Mouse (Mus musculus): ENCODE measurements around the gene Mrpl23. TPM values are rescaled to one million over a fixed set of nuclear protein-coding genes. Genes with fewer than 3 reads are reported as not detected.

Gene Mrpl23
- polyA plus RNA-seq, 1 experiment from 2014 or later = 45.8 TPM

DNA sequence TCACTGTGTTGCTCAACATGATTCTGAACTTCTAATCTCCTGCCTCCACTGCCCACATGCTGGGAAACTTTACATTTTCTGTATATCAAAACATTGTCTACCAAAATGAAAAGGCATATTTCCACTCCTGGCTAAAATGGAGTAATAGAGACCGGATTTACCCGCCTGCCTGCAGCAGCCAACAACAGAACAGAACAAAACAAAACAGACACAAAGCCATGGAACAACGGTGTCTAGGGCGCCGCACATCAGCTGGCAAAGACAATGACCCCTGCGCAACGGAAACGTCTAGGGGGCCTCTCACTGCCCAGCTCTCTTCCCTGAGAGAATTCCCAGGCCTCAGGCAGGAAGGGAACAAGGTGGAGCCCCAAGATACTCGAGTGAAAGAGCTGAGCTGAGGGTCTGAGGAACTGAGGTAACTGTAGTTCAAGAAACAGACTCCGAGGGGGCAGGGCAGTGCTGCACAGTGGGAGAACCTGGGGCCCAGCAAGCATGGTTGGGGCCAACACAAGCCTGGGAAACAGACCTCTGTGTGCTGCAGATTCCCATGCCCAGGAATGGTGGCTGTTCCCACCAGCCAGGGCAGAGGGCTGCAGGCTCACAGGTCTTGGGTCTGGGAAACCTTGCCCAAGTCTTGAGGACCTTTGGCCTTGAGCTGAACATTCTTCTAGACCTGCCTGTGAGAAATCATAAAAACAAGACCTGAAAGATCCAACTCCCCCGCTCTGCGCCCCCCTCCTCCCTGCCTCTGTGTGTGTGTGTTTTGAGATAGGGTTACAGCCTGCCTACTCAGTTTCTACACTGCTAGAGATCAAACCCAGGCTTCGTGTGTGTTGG lies 6.9 kb upstream of the Mrpl23 start:
- no peaks in the 10 kb centered on the region for H3K27me3 ChIP-seq (replicated peaks; ENCODE audit: control insufficient read depth, insufficient read depth, low read length)
- ATAC-seq (replicated peaks; ENCODE audit: low FRiP score, low TSS enrichment, low read depth) = no peak; the same call in 1 of the 2 replicates

DNA sequence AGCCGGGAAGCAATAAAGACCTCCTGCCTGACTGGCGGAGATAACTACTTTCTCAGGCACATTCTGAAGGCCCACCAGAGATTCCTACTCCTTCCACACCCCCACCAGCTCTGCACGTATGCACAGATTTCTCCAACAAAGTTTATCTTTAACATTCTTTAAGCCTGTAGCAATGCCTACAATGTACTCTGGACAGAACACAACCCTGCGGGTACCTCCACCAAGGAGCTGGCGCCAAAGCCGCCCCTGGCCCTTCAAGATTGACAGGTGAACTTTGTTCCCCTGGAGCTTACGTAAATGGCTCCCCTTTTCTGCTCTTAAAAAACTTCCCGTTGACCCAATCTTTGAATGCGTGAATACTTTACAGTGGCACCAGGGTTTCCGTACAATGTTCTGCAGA lies 3.1 kb upstream of the Mrpl23 start:
- ATAC-seq (replicated peaks; ENCODE audit: low FRiP score, low TSS enrichment, low read depth) (no peak), DNase-seq (ENCODE audit: low spot score) (no peak)
- Histone ChIP-seq H3K36me3 (ENCODE audit: control insufficient read depth, insufficient read depth, low read length) (no peaks in the 10 kb centered on the region), H3K4me2 (ENCODE audit: low read length) (no peak overlapping the region), H3K27me3 (replicated peaks; ENCODE audit: control insufficient read depth, insufficient read depth, low read length) (no peaks in the 10 kb centered on the region), H3K9ac (ENCODE audit: low read length) (no peak overlapping the region), H3K4me1 (replicated peaks; ENCODE audit: control insufficient read depth, insufficient read depth, low read length) (peaks cover 68% of the 10 kb centered on the region), H3K9me3 (ENCODE audit: control insufficient read depth, low read length) (no peaks in the 10 kb centered on the region), H3K27ac (ENCODE audit: low read depth) (peak overlapping the region; percentile 47; the same call in 1 of the 2 replicates), H3K4me3 (ENCODE audit: low read depth, low read length) (no peak overlapping the region)
- WGBS = 32% methylated on average over 10 of the region's 10 CpGs

More for the DNA sequence above, 6.9 kb upstream of the Mrpl23 start:
- H3K27ac ChIP-seq (ENCODE audit: low read depth) = peak overlapping the region; percentile 93
- no peaks in the 10 kb centered on the region for H3K36me3 ChIP-seq (ENCODE audit: control insufficient read depth, insufficient read depth, low read length)
- H3K4me1 ChIP-seq (replicated peaks; ENCODE audit: control insufficient read depth, insufficient read depth, low read length) = peaks cover 62% of the 10 kb centered on the region
- WGBS = 22% methylated on average over 13 of the region's 13 CpGs
- H3K4me3 ChIP-seq (ENCODE audit: low read depth, low read length) = no peak overlapping the region
- H3K4me2 ChIP-seq (ENCODE audit: low read length) = no peak overlapping the region
- no peak overlapping the region for H3K9ac ChIP-seq (ENCODE audit: low read length)
- DNase-seq (ENCODE audit: low spot score) = no peak
- no peaks in the 10 kb centered on the region for H3K9me3 ChIP-seq (ENCODE audit: control insufficient read depth, low read length)

DNA sequence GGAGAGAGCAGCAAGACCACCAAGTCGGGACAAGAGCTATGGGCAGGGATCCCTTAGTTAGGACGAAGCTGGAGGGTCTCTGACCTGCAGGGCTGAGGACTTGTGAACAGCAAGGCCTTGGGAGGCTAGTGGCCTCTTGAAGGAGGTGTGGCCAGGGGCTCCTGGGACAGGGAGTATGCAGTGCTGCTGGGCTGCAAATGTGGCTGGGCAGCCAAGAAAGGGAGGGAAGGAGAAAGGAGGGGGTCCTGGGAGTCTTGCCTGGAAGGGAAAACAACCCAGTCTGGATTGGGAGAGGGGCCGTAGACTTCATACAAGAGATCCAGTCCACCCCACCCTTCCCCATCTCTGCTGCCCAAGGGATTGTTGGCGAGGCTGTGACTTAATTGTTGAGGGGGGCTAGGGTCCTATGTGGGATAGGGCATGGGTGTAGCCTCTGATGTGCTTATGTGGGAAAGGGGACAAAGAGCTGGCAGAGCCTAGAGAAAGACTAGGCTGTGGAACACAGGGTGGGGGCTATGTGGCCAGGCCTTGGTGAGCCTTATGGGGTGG lies 439 bp upstream of the Mrpl23 start:
- no peak overlapping the region for H3K4me3 ChIP-seq (ENCODE audit: low read depth, low read length)
- 85% methylated on average over 4 of the region's 4 CpGs for WGBS
- H3K27ac ChIP-seq (ENCODE audit: low read depth) = peak overlapping the region; percentile 96
- H3K9ac ChIP-seq (ENCODE audit: low read length) = no peak overlapping the region
- H3K9me3 ChIP-seq (ENCODE audit: control insufficient read depth, low read length) = no peaks in the 10 kb centered on the region
- H3K4me2 ChIP-seq (ENCODE audit: low read length) = peak overlapping the region; percentile 92; the same call in 1 of the 2 replicates
- peaks cover 59% of the 10 kb centered on the region for H3K4me1 ChIP-seq (replicated peaks; ENCODE audit: control insufficient read depth, insufficient read depth, low read length)
- no peak for ATAC-seq (replicated peaks; ENCODE audit: low FRiP score, low TSS enrichment, low read depth)
- peaks cover 5% of the 10 kb centered on the region; the same call in 1 of the 2 replicates for H3K36me3 ChIP-seq (ENCODE audit: control insufficient read depth, insufficient read depth, low read length)
- no peaks in the 10 kb centered on the region for H3K27me3 ChIP-seq (replicated peaks; ENCODE audit: control insufficient read depth, insufficient read depth, low read length)
- no peak for DNase-seq (ENCODE audit: low spot score)

DNA sequence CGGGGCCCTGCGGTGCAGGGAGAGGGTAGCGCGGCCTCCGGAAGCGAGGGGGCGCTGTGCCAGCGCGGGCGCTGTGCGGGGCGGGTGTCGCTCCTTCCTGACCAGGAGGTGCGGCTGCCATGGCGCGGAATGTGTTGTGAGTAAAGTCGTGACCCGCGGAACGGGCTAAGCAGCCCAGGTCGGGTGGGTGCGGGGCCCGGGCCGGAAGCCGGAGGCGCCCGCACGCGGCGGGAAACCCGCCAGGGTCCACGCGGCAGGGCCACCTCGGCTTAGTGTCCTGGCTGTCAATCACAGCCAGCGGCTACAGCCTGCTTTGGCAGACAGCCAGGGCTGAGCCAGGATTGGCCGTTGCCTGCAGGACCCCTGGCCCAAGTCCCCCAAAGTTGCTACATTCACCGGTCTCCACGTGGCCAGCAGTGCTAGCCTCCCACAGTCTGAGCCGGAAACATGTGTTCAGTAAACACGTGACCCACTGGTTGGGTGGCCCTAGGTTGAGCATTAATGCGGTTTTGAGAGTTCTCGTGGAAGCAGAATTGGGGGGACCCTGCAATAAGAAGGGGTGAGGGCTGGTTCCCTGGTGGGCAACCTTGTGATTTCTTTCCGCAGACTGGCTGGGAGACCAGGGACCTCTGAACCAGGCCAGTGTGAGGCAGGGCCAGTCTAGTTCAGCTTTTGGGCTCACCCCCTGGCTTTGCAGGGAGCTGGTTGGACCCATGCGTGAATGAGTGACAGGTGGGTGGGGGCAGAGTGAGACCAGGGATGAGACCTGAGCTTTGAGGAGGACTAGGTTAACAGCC lies 771 bp downstream of the Mrpl23 start:
- Histone ChIP-seq H3K36me3 (ENCODE audit: control insufficient read depth, insufficient read depth, low read length) (peaks cover 5% of the 10 kb centered on the region; the same call in 1 of the 2 replicates), H3K27me3 (replicated peaks; ENCODE audit: control insufficient read depth, insufficient read depth, low read length) (no peaks in the 10 kb centered on the region), H3K4me1 (replicated peaks; ENCODE audit: control insufficient read depth, insufficient read depth, low read length) (peaks cover 58% of the 10 kb centered on the region), H3K4me2 (ENCODE audit: low read length) (peak overlapping the region; percentile 92), H3K27ac (ENCODE audit: low read depth) (peak overlapping the region; percentile 96), H3K4me3 (ENCODE audit: low read depth, low read length) (peak overlapping the region; percentile 64), H3K9me3 (ENCODE audit: control insufficient read depth, low read length) (no peaks in the 10 kb centered on the region), H3K9ac (ENCODE audit: low read length) (peak overlapping the region; percentile 87)
- 3% methylated on average over 37 of the region's 44 CpGs for WGBS
- peak; percentile 84 for ATAC-seq (replicated peaks; ENCODE audit: low FRiP score, low TSS enrichment, low read depth)
- DNase-seq (ENCODE audit: low spot score) = peak; percentile 91

DNA sequence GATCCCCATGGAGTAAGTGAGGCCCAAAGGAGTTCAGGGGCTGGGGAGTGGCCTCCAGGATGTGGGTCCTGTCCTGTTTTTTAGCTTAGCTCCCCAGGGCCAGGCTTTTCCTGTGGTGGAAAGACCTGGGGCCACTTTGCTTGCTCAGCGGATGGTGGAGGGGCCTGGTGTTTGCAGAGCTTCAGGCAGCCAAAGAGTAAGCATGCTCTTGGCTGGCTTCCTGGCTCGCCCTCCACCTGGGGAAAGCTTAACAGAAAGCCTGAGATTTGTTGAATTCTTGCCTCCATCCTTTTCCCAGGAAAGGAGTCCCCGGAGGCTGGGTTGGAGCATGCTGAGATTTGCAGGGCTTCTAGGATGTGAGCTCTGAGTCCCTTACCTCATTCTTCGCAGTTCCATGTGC lies 2.6 kb downstream of the Mrpl23 start:
- Histone ChIP-seq H3K36me3 (ENCODE audit: control insufficient read depth, insufficient read depth, low read length) (peaks cover 5% of the 10 kb centered on the region; the same call in 1 of the 2 replicates), H3K9me3 (ENCODE audit: control insufficient read depth, low read length) (no peaks in the 10 kb centered on the region), H3K27ac (ENCODE audit: low read depth) (peak overlapping the region; percentile 96), H3K27me3 (replicated peaks; ENCODE audit: control insufficient read depth, insufficient read depth, low read length) (no peaks in the 10 kb centered on the region), H3K4me3 (ENCODE audit: low read depth, low read length) (no peak overlapping the region), H3K9ac (ENCODE audit: low read length) (peak overlapping the region; percentile 22), H3K4me1 (replicated peaks; ENCODE audit: control insufficient read depth, insufficient read depth, low read length) (peaks cover 63% of the 10 kb centered on the region), H3K4me2 (ENCODE audit: low read length) (no peak overlapping the region)
- ATAC-seq (replicated peaks; ENCODE audit: low FRiP score, low TSS enrichment, low read depth) = no peak
- no peak for DNase-seq (ENCODE audit: low spot score)
- 52% methylated on average over 4 of the region's 4 CpGs for WGBS

DNA sequence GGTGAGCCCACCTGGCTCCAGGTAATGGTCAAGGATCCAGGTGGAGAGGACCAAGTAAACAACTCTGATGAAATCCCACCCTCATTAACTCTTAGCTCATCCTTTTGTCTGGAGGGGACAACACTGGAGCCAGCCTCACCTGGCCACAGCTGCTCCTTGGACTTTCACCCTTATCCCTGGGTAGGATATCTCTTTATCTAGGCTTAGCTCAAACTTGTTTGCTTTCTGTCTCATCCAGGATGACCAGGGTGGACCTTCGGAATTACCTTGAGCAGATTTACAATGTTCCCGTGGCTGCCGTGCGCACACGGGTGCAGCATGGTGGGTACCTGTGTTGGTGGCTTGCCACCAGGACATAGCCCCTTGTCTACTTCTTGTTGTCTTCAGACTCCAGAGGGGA lies 3.3 kb downstream of the Mrpl23 start:
- no peaks in the 10 kb centered on the region for H3K27me3 ChIP-seq (replicated peaks; ENCODE audit: control insufficient read depth, insufficient read depth, low read length)
- peak overlapping the region; percentile 22; the same call in 1 of the 2 replicates for H3K9ac ChIP-seq (ENCODE audit: low read length)
- no peak overlapping the region for H3K4me2 ChIP-seq (ENCODE audit: low read length)
- peaks cover 63% of the 10 kb centered on the region for H3K4me1 ChIP-seq (replicated peaks; ENCODE audit: control insufficient read depth, insufficient read depth, low read length)
- H3K36me3 ChIP-seq (ENCODE audit: control insufficient read depth, insufficient read depth, low read length) = peaks cover 8% of the 10 kb centered on the region; the same call in 1 of the 2 replicates
- DNase-seq (ENCODE audit: low spot score) (no peak), ATAC-seq (replicated peaks; ENCODE audit: low FRiP score, low TSS enrichment, low read depth) (no peak)
- no peak overlapping the region for H3K4me3 ChIP-seq (ENCODE audit: low read depth, low read length)
- H3K9me3 ChIP-seq (ENCODE audit: control insufficient read depth, low read length) = no peaks in the 10 kb centered on the region
- peak overlapping the region; percentile 96 for H3K27ac ChIP-seq (ENCODE audit: low read depth)
- 72% methylated on average over 5 of the region's 5 CpGs for WGBS

DNA sequence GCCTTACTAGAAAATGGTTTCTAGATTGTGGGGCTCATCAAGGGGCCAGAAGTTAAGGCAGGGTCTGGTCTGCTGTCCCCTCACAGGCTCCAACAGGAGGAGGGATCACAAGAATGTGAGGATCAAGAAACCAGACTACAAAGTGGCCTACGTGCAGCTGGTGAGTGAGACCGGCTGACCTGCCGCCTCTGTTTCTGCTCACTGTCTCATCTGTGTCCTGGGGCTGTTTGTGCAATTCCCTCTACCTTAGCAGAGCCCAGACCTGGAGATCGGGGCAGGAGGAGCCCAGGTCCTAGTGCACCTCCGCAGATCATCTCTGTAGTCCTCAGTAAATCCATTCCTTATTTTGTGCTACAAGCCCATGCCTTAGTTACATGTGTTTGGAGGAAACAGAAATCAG lies 4.7 kb downstream of the Mrpl23 start:
- no peak overlapping the region for H3K9ac ChIP-seq (ENCODE audit: low read length)

DNA sequence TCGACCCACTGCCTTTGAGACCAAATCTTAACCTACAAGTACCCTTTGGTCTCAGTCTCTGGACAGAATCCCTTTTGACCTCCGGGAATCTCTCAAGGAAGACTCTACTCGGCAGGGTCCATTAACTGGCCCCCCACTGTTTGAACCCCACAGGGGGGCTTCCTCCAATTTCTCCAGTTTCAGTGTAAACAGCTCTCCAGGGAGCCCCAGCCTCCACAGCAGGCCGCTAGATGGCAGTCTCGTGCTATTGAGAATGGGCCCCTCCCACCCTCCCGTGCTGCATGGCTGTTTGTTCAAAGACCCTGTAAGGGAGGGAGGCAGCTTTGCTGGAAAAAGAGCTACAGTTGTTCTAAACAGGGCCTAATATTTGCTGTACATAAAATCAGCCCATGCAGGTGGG lies 5.4 kb downstream of the Mrpl23 start:
- Histone ChIP-seq H3K36me3 (ENCODE audit: control insufficient read depth, insufficient read depth, low read length) (peaks cover 17% of the 10 kb centered on the region; the same call in 1 of the 2 replicates), H3K9ac (ENCODE audit: low read length) (peak overlapping the region; percentile 0), H3K4me2 (ENCODE audit: low read length) (no peak overlapping the region), H3K4me1 (replicated peaks; ENCODE audit: control insufficient read depth, insufficient read depth, low read length) (peaks cover 61% of the 10 kb centered on the region), H3K4me3 (ENCODE audit: low read depth, low read length) (no peak overlapping the region), H3K9me3 (ENCODE audit: control insufficient read depth, low read length) (no peaks in the 10 kb centered on the region), H3K27ac (ENCODE audit: low read depth) (peak overlapping the region; percentile 80), H3K27me3 (replicated peaks; ENCODE audit: control insufficient read depth, insufficient read depth, low read length) (no peaks in the 10 kb centered on the region)
- DNase-seq (ENCODE audit: low spot score) = peak; percentile 96
- peak; percentile 51 for ATAC-seq (replicated peaks; ENCODE audit: low FRiP score, low TSS enrichment, low read depth)
- WGBS = 6% methylated on average over 6 of the region's 6 CpGs

More for the DNA sequence above, 4.7 kb downstream of the Mrpl23 start:
- Histone ChIP-seq H3K27me3 (replicated peaks; ENCODE audit: control insufficient read depth, insufficient read depth, low read length) (no peaks in the 10 kb centered on the region), H3K4me1 (replicated peaks; ENCODE audit: control insufficient read depth, insufficient read depth, low read length) (peaks cover 61% of the 10 kb centered on the region), H3K9me3 (ENCODE audit: control insufficient read depth, low read length) (no peaks in the 10 kb centered on the region), H3K4me2 (ENCODE audit: low read length) (no peak overlapping the region), H3K36me3 (ENCODE audit: control insufficient read depth, insufficient read depth, low read length) (peaks cover 17% of the 10 kb centered on the region; the same call in 1 of the 2 replicates), H3K4me3 (ENCODE audit: low read depth, low read length) (no peak overlapping the region), H3K27ac (ENCODE audit: low read depth) (peak overlapping the region; percentile 80)
- ATAC-seq (replicated peaks; ENCODE audit: low FRiP score, low TSS enrichment, low read depth) (no peak), DNase-seq (ENCODE audit: low spot score) (no peak)
- WGBS = 38% methylated on average over 5 of the region's 5 CpGs
